In the genomic region with DNA sequence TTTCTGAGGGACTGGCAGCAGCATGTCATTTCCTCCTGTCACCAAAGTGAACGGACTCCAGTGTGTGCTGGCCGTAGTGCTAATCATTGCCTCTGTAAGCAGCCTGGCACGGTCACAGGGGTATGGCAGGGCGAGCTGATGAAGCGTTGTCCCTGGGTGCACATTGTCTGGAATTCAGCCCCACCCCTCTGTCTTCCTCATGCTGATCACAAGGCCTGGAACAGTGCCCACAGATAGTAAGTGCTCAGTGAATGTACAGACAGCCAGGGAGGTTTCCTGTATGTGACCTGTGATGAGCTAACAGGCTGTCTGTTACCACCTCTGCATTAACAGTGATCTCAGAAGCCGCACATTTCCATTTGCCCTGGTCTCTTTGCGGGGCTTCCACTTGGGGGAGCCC, we compare ENCODE assay signal across 11 mouse cellular contexts. TPM values are rescaled to one million over a fixed set of nuclear protein-coding genes. Genes with fewer than 3 reads are reported as not detected.
DNase-seq lines count a peak whose midpoint lies in the region; TF ChIP-seq lines count a peak whose summit lies in the region.
"Had no signal": no experiment of that assay in that cellular context is flagged by ENCODE, and none has a peak within 500 bp of the region (broad histone marks: within the 10 kb centered on the region; RNA-seq: fewer than 3 reads in every experiment).

No protein-coding gene starts in this region.

- intact Hi-C loops in gastrocnemius, adult 2 months (cut with DNase I), result loop anchor here (1.0 to 5.0 kb wide), 2 partner anchors 64 to 203 kb away; no protein-coding TSS in a partner anchor

- H3K4me3 ChIP-seq in gastrocnemius, adult 2 months, result no peak overlapping the region
- H3K4me3 ChIP-seq: embryonic facial prominence, embryonic 15.5 days; liver, embryonic 15.5 days had no signal

- no peak for TF ChIP-seq CTCF in gastrocnemius, adult 2 months (IDR thresholded peaks at IDR 0.05)

- peak; percentile 21 for DNase-seq in gastrocnemius, adult 2 months
- no peak for DNase-seq in gastrocnemius, postnatal 4 days (ENCODE audit: low spot score in 2 of 2)
- DNase-seq in 3T3-L1 (ENCODE audit: low read depth, low spot score), result peak; percentile 79
- peak; percentile 60 for DNase-seq in heart, adult 9 months (ENCODE audit: low spot score in 2 of 2)
- DNase-seq in kidney, postnatal 14 days, result peak; percentile 69
- DNase-seq in thymus, postnatal 36 days, result no peak
- no peak for DNase-seq in retina, postnatal 1 day
- DNase-seq in adrenal gland, postnatal 10 days, result no peak
- DNase-seq: cerebellum, adult 18-20 months had no signal

- H3K27ac ChIP-seq in gastrocnemius, adult 2 months, result peak overlapping the region; percentile 43
- H3K27ac ChIP-seq: embryonic facial prominence, embryonic 15.5 days; liver, embryonic 15.5 days had no signal

RNA-seq across cellular contexts. Expression of a gene that starts 17.1 kb away (rescaled TPM):
- 1 to 10 TPM; 3.9 to 5.5 TPM for total RNA-seq in gastrocnemius, adult 2 months (2021)
- 1 to 10 TPM; 5.7 to 6.7 TPM for total RNA-seq in gastrocnemius, postnatal 4 days (2021)
- total RNA-seq in adrenal gland, postnatal 10 days (2021), result 10 to 100 TPM; 12.1 to 13.0 TPM

Comparison
In these comparisons a context has a peak if more than half of its experiments do, and no peak if none do; other contexts are left out.
1. DNase-seq: peak in gastrocnemius, adult 2 months (single experiment), 3T3-L1 (single experiment), heart, adult 9 months (2 of 2) and kidney, postnatal 14 days (single experiment); none in gastrocnemius, postnatal 4 days (0 of 2), thymus, postnatal 36 days (0 of 2), retina, postnatal 1 day (single experiment) and adrenal gland, postnatal 10 days (single experiment).